Mouse (Mus musculus): ENCODE results near the gene Gabpb1. TPM values are rescaled to one million over a fixed set of nuclear protein-coding genes. Genes with fewer than 3 reads are reported as not detected.

The Gabpb1 gene
- polyA plus RNA-seq, 1 experiment from 2014 or later: 39.1 TPM

DNA sequence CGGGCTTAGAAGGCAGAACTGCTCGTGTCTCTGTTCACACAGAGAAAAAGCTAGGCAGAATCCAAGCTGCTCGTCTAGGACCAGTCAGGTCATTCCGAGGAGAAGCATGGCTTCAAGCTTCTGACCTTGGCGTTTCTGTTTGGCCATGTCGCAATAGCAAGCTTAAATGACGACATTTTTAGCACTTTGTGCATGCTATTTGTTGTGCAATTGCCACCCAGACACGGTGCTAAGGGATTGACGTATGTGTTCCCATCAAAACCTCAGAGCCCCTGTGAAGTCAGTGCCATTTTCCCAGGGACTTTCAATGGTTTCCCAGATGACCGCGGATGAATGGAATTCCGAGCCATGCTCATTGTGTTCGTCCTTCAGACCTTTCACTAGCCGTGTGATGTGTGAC is 75.6 kb downstream of the Gabpb1 start:
- Histone ChIP-seq H3K4me1 (ENCODE audit: control insufficient read depth, insufficient read depth, low read length) (no peaks in the 10 kb centered on the region), H3K9ac (replicated peaks; ENCODE audit: low read depth, low read length) (no peak overlapping the region), H3K9me3 (ENCODE audit: control insufficient read depth, low read length) (no peaks in the 10 kb centered on the region), H3K4me3 (ENCODE audit: low read depth, low read length) (no peak overlapping the region), H3K27me3 (ENCODE audit: control insufficient read depth, insufficient read depth, low read length) (no peaks in the 10 kb centered on the region), H3K27ac (ENCODE audit: low read depth, low read length) (no peak overlapping the region), H3K36me3 (ENCODE audit: control insufficient read depth, insufficient read depth, low read length) (no peaks in the 10 kb centered on the region), H3K4me2 (ENCODE audit: low read depth, low read length) (no peak overlapping the region)
- WGBS: 75% methylated on average over 14 of the region's 14 CpGs
- no peak for ATAC-seq (ENCODE audit: low read depth)

DNA sequence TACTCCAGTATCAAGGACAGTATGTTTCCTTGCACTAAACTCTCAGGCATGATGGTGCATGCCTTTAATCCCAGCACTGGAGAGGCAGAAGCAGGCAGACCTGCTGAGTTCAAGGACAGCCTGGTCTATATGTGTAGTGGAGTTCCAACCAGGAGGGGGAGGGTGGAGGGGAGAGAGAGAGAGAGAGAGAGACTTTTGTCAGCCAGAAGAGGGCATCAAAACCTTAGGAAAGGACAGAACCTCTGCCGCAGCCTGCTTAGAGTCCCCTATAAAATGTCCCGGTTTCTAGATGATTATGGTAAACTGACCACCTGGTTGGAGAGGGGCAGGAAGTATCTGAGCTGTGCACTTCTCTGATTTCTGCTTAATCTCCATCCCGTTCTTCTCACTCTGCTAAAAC is 77.1 kb downstream of the Gabpb1 start:
- Histone ChIP-seq H3K4me2 (ENCODE audit: low read depth, low read length) (no peak overlapping the region), H3K9ac (replicated peaks; ENCODE audit: low read depth, low read length) (no peak overlapping the region), H3K27me3 (ENCODE audit: control insufficient read depth, insufficient read depth, low read length) (no peaks in the 10 kb centered on the region), H3K4me3 (ENCODE audit: low read depth, low read length) (no peak overlapping the region), H3K36me3 (ENCODE audit: control insufficient read depth, insufficient read depth, low read length) (no peaks in the 10 kb centered on the region), H3K27ac (ENCODE audit: low read depth, low read length) (no peak overlapping the region), H3K4me1 (ENCODE audit: control insufficient read depth, insufficient read depth, low read length) (no peaks in the 10 kb centered on the region), H3K9me3 (ENCODE audit: control insufficient read depth, low read length) (no peaks in the 10 kb centered on the region)
- no peak; the same call in 1 of the 2 replicates for ATAC-seq (ENCODE audit: low read depth)
- WGBS: 23% methylated on average over 3 of the region's 3 CpGs

DNA sequence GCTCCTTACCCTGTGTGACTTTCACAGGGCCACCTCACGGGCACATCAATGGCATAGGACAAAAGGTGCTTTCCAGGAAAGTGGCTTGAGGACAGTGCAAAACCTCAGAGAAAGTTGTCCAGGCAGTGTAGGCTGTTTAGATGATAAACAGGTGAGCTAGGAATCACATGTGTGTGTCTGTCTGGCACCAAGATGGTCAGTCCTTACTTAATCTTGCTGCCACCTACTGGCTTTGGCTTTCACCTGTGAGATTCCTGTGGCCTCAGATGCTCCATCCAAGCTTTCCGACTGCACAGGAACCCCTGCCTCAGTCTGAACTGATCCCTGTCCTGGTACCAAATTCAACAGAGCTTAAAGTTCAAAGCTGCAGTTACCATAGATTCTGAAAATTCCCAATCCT is 77.8 kb downstream of the Gabpb1 start:
- H3K9ac ChIP-seq (replicated peaks; ENCODE audit: low read depth, low read length): no peak overlapping the region
- WGBS: 59% methylated on average over 2 of the region's 2 CpGs

GRCm38 (mm10) chr2:126597279-126598241 is 78.6 kb downstream of the Gabpb1 start:
- H3K36me3 ChIP-seq (ENCODE audit: control insufficient read depth, insufficient read depth, low read length): no peaks in the 10 kb centered on the region
- H3K4me3 ChIP-seq (ENCODE audit: low read depth, low read length): no peak overlapping the region
- no peaks in the 10 kb centered on the region for H3K9me3 ChIP-seq (ENCODE audit: control insufficient read depth, low read length)
- no peak overlapping the region for H3K4me2 ChIP-seq (ENCODE audit: low read depth, low read length)
- no peaks in the 10 kb centered on the region for H3K4me1 ChIP-seq (ENCODE audit: control insufficient read depth, insufficient read depth, low read length)
- no peaks in the 10 kb centered on the region for H3K27me3 ChIP-seq (ENCODE audit: control insufficient read depth, insufficient read depth, low read length)
- H3K9ac ChIP-seq (replicated peaks; ENCODE audit: low read depth, low read length): no peak overlapping the region
- WGBS: 86% methylated on average over 20 of the region's 20 CpGs
- ATAC-seq (ENCODE audit: low read depth): no peak
- H3K27ac ChIP-seq (ENCODE audit: low read depth, low read length): no peak overlapping the region

More for the DNA sequence above, 77.8 kb downstream of the Gabpb1 start:
- Histone ChIP-seq H3K9me3 (ENCODE audit: control insufficient read depth, low read length) (no peaks in the 10 kb centered on the region), H3K4me1 (ENCODE audit: control insufficient read depth, insufficient read depth, low read length) (no peaks in the 10 kb centered on the region), H3K27ac (ENCODE audit: low read depth, low read length) (no peak overlapping the region), H3K4me3 (ENCODE audit: low read depth, low read length) (no peak overlapping the region), H3K27me3 (ENCODE audit: control insufficient read depth, insufficient read depth, low read length) (no peaks in the 10 kb centered on the region), H3K36me3 (ENCODE audit: control insufficient read depth, insufficient read depth, low read length) (no peaks in the 10 kb centered on the region), H3K4me2 (ENCODE audit: low read depth, low read length) (no peak overlapping the region)
- no peak for ATAC-seq (ENCODE audit: low read depth)

GRCm38 (mm10) chr2:126596347-126597072 is 79.6 kb downstream of the Gabpb1 start:
- ATAC-seq (ENCODE audit: low read depth): no peak
- H3K27ac ChIP-seq (ENCODE audit: low read depth, low read length): no peak overlapping the region
- no peak overlapping the region for H3K4me2 ChIP-seq (ENCODE audit: low read depth, low read length)
- no peaks in the 10 kb centered on the region for H3K4me1 ChIP-seq (ENCODE audit: control insufficient read depth, insufficient read depth, low read length)
- H3K36me3 ChIP-seq (ENCODE audit: control insufficient read depth, insufficient read depth, low read length): no peaks in the 10 kb centered on the region
- H3K27me3 ChIP-seq (ENCODE audit: control insufficient read depth, insufficient read depth, low read length): no peaks in the 10 kb centered on the region
- WGBS: 90% methylated on average over 7 of the region's 7 CpGs
- H3K9ac ChIP-seq (replicated peaks; ENCODE audit: low read depth, low read length): no peak overlapping the region
- no peak overlapping the region for H3K4me3 ChIP-seq (ENCODE audit: low read depth, low read length)
- H3K9me3 ChIP-seq (ENCODE audit: control insufficient read depth, low read length): no peaks in the 10 kb centered on the region

DNA sequence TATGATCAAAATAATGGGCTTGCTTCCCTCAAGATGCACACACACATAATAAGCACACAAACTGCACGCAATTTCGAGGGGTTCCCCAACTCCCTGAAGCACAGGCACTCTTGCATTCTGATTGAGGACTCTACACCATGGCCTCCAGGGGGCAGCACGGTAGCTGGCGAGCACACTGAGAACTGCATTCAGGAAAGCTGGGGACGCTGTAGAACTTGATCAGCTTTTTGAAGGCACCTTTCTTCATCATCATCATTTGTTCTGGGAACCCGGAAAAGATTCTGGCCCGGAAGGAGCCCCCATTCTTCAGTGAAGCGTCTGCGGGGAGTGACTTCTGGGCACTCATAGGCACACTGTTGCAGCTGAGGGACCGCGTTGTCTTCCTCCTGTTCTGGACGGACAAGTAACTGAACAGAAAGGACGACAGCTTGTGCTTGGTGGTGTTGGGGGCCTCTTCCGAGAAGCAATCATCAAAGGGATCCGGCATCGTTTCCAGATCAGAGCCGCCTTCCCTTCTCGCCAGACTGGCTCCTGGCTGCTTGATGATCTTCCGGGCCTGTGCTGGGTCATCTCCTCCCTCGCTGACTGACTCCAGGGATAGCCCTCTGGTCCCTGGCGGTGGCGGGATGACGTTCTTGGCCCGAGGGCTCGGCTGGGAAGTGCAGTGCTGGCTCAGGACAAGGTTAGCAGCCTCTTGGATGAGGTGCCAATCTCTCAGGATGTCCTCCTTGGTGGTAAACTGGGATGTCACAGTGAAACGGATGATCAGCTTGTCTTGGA is 82.1 kb downstream of the Gabpb1 start:
- peak overlapping the region; percentile 45 for H3K4me2 ChIP-seq (ENCODE audit: low read depth, low read length)
- WGBS: 30% methylated on average over 26 of the region's 26 CpGs
- no peaks in the 10 kb centered on the region for H3K36me3 ChIP-seq (ENCODE audit: control insufficient read depth, insufficient read depth, low read length)
- peak overlapping the region; percentile 28; the same call in 1 of the 2 replicates for H3K9ac ChIP-seq (replicated peaks; ENCODE audit: low read depth, low read length)
- no peaks in the 10 kb centered on the region for H3K27me3 ChIP-seq (ENCODE audit: control insufficient read depth, insufficient read depth, low read length)
- H3K4me1 ChIP-seq (ENCODE audit: control insufficient read depth, insufficient read depth, low read length): no peaks in the 10 kb centered on the region
- H3K27ac ChIP-seq (ENCODE audit: low read depth, low read length): no peak overlapping the region
- ATAC-seq (ENCODE audit: low read depth): peak; percentile 78; the same call in 1 of the 2 replicates
- peak overlapping the region; percentile 16 for H3K4me3 ChIP-seq (ENCODE audit: low read depth, low read length)
- no peaks in the 10 kb centered on the region for H3K9me3 ChIP-seq (ENCODE audit: control insufficient read depth, low read length)

DNA sequence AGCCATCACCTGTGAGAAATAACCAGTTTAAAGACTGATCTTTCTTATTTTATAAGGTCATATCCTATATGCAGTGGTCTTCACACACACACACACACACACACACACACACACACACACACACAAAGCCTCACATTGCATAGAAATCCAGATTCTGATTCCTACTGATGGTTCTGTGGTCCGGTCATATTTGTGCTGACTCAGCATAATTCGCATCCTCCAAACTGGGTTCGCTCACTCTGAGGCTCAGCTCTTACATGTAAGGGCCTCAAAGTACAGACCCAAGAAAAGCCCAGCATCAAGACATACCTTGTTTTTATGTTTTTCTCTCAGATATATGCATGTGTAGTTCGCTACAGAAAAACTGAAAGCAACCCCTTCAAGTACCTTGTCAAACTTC is 84.8 kb downstream of the Gabpb1 start:
- no peak overlapping the region for H3K4me2 ChIP-seq (ENCODE audit: low read depth, low read length)
- H3K4me3 ChIP-seq (ENCODE audit: low read depth, low read length): no peak overlapping the region
- H3K9me3 ChIP-seq (ENCODE audit: control insufficient read depth, low read length): no peaks in the 10 kb centered on the region
- no peaks in the 10 kb centered on the region for H3K36me3 ChIP-seq (ENCODE audit: control insufficient read depth, insufficient read depth, low read length)
- H3K9ac ChIP-seq (replicated peaks; ENCODE audit: low read depth, low read length): no peak overlapping the region
- no peak for ATAC-seq (ENCODE audit: low read depth)
- H3K4me1 ChIP-seq (ENCODE audit: control insufficient read depth, insufficient read depth, low read length): no peaks in the 10 kb centered on the region
- no peaks in the 10 kb centered on the region for H3K27me3 ChIP-seq (ENCODE audit: control insufficient read depth, insufficient read depth, low read length)
- 90% methylated on average over 4 of the region's 4 CpGs for WGBS
- no peak overlapping the region for H3K27ac ChIP-seq (ENCODE audit: low read depth, low read length)

- 92% methylated on average over 3 of the region's 3 CpGs for WGBS
- Histone ChIP-seq H3K4me3 (ENCODE audit: low read depth, low read length) (no peak overlapping the region), H3K27me3 (ENCODE audit: control insufficient read depth, insufficient read depth, low read length) (no peaks in the 10 kb centered on the region), H3K4me1 (ENCODE audit: control insufficient read depth, insufficient read depth, low read length) (no peaks in the 10 kb centered on the region), H3K27ac (ENCODE audit: low read depth, low read length) (no peak overlapping the region), H3K4me2 (ENCODE audit: low read depth, low read length) (no peak overlapping the region), H3K36me3 (ENCODE audit: control insufficient read depth, insufficient read depth, low read length) (no peaks in the 10 kb centered on the region), H3K9me3 (ENCODE audit: control insufficient read depth, low read length) (no peaks in the 10 kb centered on the region), H3K9ac (replicated peaks; ENCODE audit: low read depth, low read length) (no peak overlapping the region)
- no peak for ATAC-seq (ENCODE audit: low read depth)
Measured at GRCm38 (mm10) chr2:126587468-126587867, 88.7 kb downstream of the Gabpb1 start.
